Mouse (Mus musculus) midbrain, embryonic 10.5 days (tissue): ENCODE results near the gene Glo1. TPM values are rescaled to one million over a fixed set of nuclear protein-coding genes. Genes with fewer than 3 reads are reported as not detected.

Experiments
- DNase-seq: peaks from one replicate; pipeline ENCODE4 v3.0.0-alpha.2; 2017; ENCODE audit warnings: low spot score
- H3K27ac ChIP-seq: fragments of 300-500 bp; sonication (generic); replicated peaks from 2 replicates; pipeline ENCODE4 v1.5.1; 2016; ENCODE audit warnings: mild to moderate bottlenecking
- H3K27me3 ChIP-seq: fragments of 300-500 bp; sonication (generic); 2 replicates; pipeline ENCODE4 v1.6.1; 2016; ENCODE audit warnings: low read depth, mild to moderate bottlenecking; ENCODE audit not compliant: poor library complexity, severe bottlenecking
- H3K36me3 ChIP-seq: fragments of 300-500 bp; sonication (generic); 2 replicates; pipeline ENCODE4 v1.6.1; 2016; ENCODE audit warnings: mild to moderate bottlenecking, moderate library complexity
- H3K4me1 ChIP-seq: fragments of 300-500 bp; sonication (generic); 2 replicates; pipeline ENCODE4 v1.6.1; 2016
- H3K4me3 ChIP-seq: fragments of 300-500 bp; sonication (generic); 2 replicates; pipeline ENCODE4 v1.5.1; 2016; ENCODE audit warnings: mild to moderate bottlenecking, moderate library complexity
- H3K9me3 ChIP-seq: fragments of 300-500 bp; sonication (generic); replicated peaks from 2 replicates; pipeline ENCODE4 v1.6.1; 2016; ENCODE audit warnings: mild to moderate bottlenecking
- WGBS: fragments of 180-500 bp; shearing (Covaris S2); methylation state at CpG from one replicate; pipeline ENCODE4 v1.1.7; 2016; 5-methylcytosine and 5-hydroxymethylcytosine counted together
- polyA plus RNA-seq: library from polyadenylated mRNA; unstranded; fragments of >200 nt; fragmentation: Nextera tagmentation; extraction: Ambion mirVana; gene quantifications from 2 replicates; pipeline ENCODE4 v1.2.1, GENCODE M21; 2016

Gene Glo1
- polyA plus RNA-seq, 1 experiment from 2014 or later = 252 TPM

DNA sequence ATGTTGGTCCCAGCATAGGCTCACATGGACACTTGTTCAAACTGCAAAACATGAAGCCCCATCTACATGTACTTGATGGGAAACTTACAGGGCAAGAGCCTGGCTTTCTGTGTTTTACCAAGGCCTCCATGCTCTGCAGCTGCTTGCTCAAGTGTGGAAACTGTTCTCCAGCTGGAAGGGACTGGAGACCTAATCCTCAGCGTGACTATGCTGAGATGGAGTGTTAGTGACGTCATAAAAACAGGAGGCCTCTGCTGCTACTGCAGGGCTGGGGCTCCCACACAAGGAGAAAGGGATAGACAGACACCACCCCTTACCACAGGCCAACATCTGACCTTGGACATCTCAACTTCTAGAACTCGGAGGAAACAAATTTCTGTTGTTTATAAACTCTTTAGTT, 55.7 kb downstream of the Glo1 start:
- H3K36me3 ChIP-seq = no peaks in the 10 kb centered on the region
- WGBS = 76% methylated on average over 3 of the region's 3 CpGs
- DNase-seq = no peak
- no peak overlapping the region for H3K27ac ChIP-seq
- H3K4me1 ChIP-seq = peaks cover 14% of the 10 kb centered on the region
- no peaks in the 10 kb centered on the region for H3K9me3 ChIP-seq
- no peak overlapping the region for H3K4me3 ChIP-seq
- no peaks in the 10 kb centered on the region for H3K27me3 ChIP-seq

DNA sequence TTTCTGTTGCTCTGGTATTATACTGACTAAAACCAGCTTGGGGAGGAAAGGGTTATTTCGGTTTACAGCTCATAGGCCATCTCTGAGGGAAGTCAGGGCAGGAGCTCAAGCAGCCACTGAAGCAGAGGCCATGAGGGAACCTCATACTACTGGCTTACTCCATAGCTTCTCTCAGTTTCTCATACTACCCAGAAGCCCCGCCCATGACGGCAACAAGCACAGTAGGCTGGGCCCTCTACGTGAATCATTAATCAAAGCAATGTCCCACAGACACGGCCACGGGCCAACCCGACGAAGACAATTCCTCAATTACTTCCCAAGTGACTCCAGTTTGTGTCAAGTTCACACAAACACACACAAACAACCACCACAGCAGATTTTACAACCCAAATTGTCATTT, 56.5 kb downstream of the Glo1 start:
- 84% methylated on average over 8 of the region's 8 CpGs for WGBS
- DNase-seq = no peak
- Histone ChIP-seq H3K4me3 (no peak overlapping the region), H3K27me3 (no peaks in the 10 kb centered on the region), H3K36me3 (no peaks in the 10 kb centered on the region), H3K9me3 (no peaks in the 10 kb centered on the region), H3K27ac (no peak overlapping the region), H3K4me1 (peaks cover 11% of the 10 kb centered on the region)

DNA sequence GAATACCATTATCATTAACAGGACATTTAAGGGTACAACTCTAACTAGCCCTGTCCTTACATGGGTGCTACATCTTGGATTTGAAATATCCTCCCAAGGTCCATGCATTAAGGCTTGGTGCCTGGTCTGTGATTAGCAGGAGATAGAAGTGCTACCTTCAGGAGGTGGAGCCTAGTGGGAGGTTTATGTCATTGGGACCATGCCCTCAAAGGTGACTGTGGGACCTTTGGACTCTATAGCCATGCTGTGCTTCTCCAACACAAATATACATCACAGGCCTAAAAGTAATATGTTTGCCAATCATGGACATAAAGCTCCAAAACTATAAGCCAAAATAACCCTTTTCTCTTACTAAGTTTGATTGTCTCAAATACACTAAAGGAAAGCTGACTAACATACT, 58.2 kb downstream of the Glo1 start:
- Histone ChIP-seq H3K9me3 (no peaks in the 10 kb centered on the region), H3K36me3 (no peaks in the 10 kb centered on the region), H3K4me1 (no peaks in the 10 kb centered on the region), H3K4me3 (no peak overlapping the region), H3K27me3 (no peaks in the 10 kb centered on the region), H3K27ac (no peak overlapping the region)
- no peak for DNase-seq

DNA sequence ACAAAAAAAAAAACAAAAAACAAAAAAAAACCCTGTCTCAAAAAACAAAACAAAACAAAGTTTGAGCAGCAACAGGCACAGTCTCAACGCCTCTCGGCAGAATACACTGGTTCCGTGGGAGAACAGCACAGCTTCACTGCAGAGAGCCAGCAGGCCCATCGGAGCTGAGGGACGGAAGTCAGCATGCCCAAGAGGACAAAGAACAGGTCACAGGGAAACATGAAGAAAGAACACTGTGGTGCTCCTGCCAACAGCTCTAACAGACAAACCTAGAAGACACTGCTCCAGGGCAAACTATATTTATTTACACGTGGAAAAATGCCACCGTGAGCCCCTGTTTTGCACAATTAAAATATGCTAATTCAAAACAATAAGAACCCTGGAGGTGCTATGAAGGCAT, 61.7 kb downstream of the Glo1 start:
- 88% methylated on average over 7 of the region's 7 CpGs for WGBS

DNA sequence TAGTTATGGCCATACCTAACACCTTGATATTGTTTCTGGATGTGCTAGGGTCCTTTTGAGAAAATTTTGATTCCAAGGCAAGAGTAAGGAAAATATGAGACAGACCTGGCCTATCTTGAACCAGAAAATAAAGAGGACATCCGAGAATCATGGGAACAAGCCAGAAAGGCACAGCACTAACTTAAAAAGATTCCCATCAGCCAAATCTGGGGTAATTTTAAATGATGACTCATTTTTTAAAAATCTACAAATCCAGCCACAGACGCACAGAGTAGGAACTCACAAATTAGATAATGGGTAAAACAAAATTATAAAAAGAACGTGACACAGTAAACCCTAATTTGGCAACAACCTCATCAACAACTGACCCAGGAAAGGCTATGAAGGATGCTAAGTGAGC, 62.3 kb downstream of the Glo1 start:
- no peaks in the 10 kb centered on the region for H3K9me3 ChIP-seq
- no peaks in the 10 kb centered on the region for H3K36me3 ChIP-seq
- WGBS = 94% methylated on average over 3 of the region's 3 CpGs
- no peak for DNase-seq
- H3K27ac ChIP-seq = no peak overlapping the region
- H3K4me1 ChIP-seq = no peaks in the 10 kb centered on the region
- no peaks in the 10 kb centered on the region for H3K27me3 ChIP-seq
- H3K4me3 ChIP-seq = no peak overlapping the region

More for the DNA sequence above, 61.7 kb downstream of the Glo1 start:
- no peak overlapping the region for H3K4me3 ChIP-seq
- no peaks in the 10 kb centered on the region for H3K9me3 ChIP-seq
- H3K27ac ChIP-seq = no peak overlapping the region
- no peaks in the 10 kb centered on the region for H3K36me3 ChIP-seq
- H3K27me3 ChIP-seq = no peaks in the 10 kb centered on the region
- H3K4me1 ChIP-seq = no peaks in the 10 kb centered on the region
- no peak for DNase-seq

DNA sequence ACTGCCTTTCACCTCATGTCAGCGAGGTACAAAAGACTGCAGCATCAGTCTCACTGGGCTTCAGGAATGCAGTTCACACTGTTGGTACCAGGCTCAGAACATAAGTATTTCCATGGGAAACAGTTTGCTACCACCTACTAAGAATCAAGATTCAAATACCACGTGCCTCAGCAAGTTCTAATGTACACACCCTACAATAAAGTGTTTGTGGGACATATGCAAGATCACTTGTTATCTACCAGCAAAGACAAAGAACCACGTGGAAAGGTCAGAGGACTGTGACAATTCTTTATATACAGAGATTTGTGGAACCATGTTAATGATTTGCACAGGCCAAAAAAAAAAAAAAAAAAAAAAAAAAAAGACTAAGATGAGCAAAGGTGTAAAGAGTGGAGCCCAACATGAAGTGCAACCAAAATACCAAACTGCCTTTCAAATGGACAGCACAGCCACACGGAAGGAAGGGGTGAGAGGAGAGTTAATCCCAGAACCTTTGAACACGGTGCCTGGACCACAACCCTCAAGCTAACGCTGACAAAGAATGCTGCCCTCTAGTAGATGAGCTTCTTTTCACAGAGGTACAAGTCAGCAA, 63.1 kb downstream of the Glo1 start:
- Histone ChIP-seq H3K4me1 (no peaks in the 10 kb centered on the region), H3K4me3 (no peak overlapping the region), H3K36me3 (no peaks in the 10 kb centered on the region), H3K27ac (no peak overlapping the region), H3K9me3 (no peaks in the 10 kb centered on the region), H3K27me3 (no peaks in the 10 kb centered on the region)
- WGBS = 81% methylated on average over 6 of the region's 6 CpGs
- DNase-seq = no peak

DNA sequence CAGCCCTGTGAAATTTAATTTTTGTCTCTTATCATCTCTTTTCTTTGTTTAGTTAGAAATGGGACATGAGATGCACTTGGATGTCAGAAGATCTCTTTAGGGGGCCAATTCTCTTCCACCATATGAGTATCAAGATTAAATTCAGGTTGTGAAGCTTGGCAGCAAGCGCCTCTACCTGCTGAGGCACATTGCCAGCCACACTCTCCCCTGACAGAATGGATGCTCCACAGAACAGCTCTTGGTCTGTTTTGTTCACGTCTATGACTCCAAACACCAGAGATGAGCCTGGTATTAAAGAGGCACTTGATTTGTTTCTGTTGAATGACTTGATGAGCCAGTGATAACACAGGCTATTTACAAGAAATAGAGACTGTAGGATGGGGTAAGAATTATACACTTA, 63.9 kb downstream of the Glo1 start:
- WGBS = 93% methylated on average over 2 of the region's 2 CpGs
- Histone ChIP-seq H3K4me1 (no peaks in the 10 kb centered on the region), H3K27me3 (no peaks in the 10 kb centered on the region), H3K36me3 (no peaks in the 10 kb centered on the region), H3K4me3 (no peak overlapping the region), H3K27ac (no peak overlapping the region), H3K9me3 (no peaks in the 10 kb centered on the region)
- DNase-seq = no peak

DNA sequence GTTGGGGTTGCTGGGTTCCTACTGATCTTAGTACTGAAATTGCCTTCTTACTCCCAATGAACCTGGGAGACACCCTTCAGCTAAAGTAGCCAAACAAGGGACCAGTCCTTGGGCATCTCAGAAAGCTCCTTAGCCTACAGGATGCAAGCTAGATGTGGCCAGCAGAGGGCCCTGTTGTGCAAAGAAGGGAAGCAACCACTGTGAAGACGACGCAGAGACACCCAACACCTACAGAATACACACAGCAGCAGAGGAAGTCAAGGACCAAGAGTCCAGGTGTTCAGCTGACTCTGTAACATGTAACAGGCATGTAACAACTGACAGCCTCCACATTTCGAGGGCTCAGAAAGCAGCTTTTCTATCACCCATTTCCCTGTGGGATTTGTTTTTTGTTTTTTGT, 67.1 kb downstream of the Glo1 start:
- no peaks in the 10 kb centered on the region for H3K9me3 ChIP-seq
- DNase-seq = peak; percentile 43
- no peaks in the 10 kb centered on the region for H3K27me3 ChIP-seq
- no peaks in the 10 kb centered on the region for H3K36me3 ChIP-seq
- WGBS = 40% methylated on average over 3 of the region's 3 CpGs
- H3K4me3 ChIP-seq = no peak overlapping the region
- no peak overlapping the region for H3K27ac ChIP-seq
- no peaks in the 10 kb centered on the region for H3K4me1 ChIP-seq

DNA sequence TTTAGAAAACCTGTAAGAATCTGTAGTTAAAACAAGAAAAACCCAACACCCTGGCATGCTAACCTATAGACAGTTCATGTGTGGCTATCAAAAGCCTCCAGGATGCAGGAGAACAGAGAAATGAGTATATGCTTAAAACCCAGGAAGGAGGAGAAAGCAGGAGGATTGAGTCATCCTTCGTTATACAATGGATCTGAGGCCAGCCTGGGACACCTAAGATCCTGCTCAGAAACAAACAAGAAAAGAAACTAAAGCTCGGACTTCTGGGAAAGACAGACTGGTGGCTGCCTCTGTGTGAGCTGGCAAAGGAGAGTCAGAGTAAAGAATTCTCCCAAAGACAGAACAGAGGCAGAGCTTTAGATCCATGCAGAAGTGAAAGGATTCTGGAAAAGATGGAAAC, 68.0 kb downstream of the Glo1 start:
- 77% methylated on average over 2 of the region's 2 CpGs for WGBS
- no peak overlapping the region for H3K27ac ChIP-seq
- no peaks in the 10 kb centered on the region for H3K27me3 ChIP-seq
- H3K4me3 ChIP-seq = no peak overlapping the region
- no peak for DNase-seq
- no peaks in the 10 kb centered on the region for H3K4me1 ChIP-seq
- H3K9me3 ChIP-seq = no peaks in the 10 kb centered on the region
- H3K36me3 ChIP-seq = no peaks in the 10 kb centered on the region

DNA sequence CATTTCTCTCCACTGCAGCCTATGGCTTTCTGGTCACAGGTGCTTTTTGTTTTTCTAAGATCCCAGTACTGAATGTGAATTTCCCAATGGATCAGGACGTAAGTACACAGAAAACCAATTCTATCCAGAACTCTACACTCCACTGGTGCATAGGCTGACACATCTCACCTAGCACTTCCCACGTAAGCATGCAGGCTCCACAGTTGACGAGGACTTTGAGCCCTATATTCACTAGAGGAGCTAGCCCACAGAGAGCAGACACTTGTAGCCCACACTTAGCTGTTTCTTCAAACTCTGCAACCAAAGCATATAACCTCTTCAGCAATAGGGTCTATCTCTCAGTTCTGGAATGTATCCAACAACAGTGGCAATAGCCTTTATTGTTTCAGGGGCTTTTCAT, 70.2 kb downstream of the Glo1 start:
- 86% methylated on average over 3 of the region's 3 CpGs for WGBS
- no peaks in the 10 kb centered on the region for H3K27me3 ChIP-seq
- no peaks in the 10 kb centered on the region for H3K4me1 ChIP-seq
- H3K9me3 ChIP-seq = no peaks in the 10 kb centered on the region
- no peaks in the 10 kb centered on the region for H3K36me3 ChIP-seq
- no peak overlapping the region for H3K27ac ChIP-seq
- H3K4me3 ChIP-seq = no peak overlapping the region
- DNase-seq = no peak

DNA sequence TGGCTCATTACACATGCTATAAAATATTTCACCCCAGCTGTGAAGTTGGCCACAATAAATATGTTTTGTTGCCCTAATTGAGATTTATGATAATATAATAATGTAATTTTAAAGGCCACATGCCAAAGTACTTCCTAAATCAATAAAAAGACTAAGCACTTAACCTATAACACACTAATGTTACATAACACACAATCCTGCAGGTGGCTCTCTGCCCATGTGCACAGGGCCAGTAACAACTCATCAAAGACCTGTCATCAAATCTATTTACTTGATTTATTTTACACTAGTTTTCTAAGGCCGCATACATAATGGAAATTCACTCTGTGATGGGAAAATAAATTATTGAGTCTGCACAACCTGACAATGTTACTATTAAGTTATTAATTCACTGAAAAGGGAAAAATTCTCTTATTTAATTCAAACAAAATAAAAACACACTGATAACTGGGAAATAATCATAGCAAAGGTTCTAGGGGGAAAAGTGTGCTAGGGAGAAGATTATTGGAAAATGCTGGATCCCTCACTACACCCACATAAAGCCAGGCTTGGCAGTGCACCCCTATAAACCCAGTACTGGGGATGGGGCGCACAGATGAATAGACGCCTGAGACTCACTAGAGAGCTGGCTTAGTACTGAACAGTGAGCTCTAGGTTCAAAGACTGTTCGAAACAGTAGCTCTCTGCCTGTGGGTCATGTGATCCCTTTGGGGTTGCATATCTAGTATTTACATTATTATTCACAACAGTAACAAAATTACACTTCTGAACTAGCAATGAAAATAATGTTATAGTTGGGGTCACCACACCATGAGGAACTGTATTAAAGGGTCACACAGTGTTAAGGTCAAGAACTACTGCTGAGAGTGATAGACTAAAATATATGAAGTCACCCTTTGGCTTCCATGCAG, 73.4 kb downstream of the Glo1 start:
- H3K9me3 ChIP-seq = no peaks in the 10 kb centered on the region
- 94% methylated on average over 4 of the region's 4 CpGs for WGBS
- no peaks in the 10 kb centered on the region for H3K36me3 ChIP-seq
- no peak for DNase-seq
- no peak overlapping the region for H3K4me3 ChIP-seq
- H3K27me3 ChIP-seq = no peaks in the 10 kb centered on the region
- H3K4me1 ChIP-seq = peaks cover 17% of the 10 kb centered on the region
- H3K27ac ChIP-seq = no peak overlapping the region

DNA sequence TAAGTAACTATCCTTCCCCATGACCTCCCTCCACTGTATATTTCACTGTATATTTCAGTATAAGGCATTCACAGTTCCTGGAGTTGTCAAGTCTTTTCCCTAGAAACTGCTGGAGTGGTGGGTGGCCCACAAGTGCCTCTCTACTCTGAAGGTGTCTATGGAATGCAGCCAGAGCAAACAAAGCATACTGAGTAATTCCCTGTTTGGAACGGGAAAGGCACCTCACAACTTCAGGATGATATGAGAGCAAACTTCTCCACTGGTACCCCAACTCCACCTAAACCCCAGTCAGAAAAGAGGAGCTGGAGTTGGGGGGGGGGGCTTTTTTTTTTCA, 75.9 kb downstream of the Glo1 start:
- no peaks in the 10 kb centered on the region for H3K9me3 ChIP-seq
- DNase-seq = no peak
- no peaks in the 10 kb centered on the region for H3K27me3 ChIP-seq
- 26% methylated on average over 1 of the region's 1 CpGs for WGBS
- H3K4me3 ChIP-seq = no peak overlapping the region
- H3K27ac ChIP-seq = no peak overlapping the region
- H3K36me3 ChIP-seq = no peaks in the 10 kb centered on the region
- peaks cover 23% of the 10 kb centered on the region for H3K4me1 ChIP-seq

DNA sequence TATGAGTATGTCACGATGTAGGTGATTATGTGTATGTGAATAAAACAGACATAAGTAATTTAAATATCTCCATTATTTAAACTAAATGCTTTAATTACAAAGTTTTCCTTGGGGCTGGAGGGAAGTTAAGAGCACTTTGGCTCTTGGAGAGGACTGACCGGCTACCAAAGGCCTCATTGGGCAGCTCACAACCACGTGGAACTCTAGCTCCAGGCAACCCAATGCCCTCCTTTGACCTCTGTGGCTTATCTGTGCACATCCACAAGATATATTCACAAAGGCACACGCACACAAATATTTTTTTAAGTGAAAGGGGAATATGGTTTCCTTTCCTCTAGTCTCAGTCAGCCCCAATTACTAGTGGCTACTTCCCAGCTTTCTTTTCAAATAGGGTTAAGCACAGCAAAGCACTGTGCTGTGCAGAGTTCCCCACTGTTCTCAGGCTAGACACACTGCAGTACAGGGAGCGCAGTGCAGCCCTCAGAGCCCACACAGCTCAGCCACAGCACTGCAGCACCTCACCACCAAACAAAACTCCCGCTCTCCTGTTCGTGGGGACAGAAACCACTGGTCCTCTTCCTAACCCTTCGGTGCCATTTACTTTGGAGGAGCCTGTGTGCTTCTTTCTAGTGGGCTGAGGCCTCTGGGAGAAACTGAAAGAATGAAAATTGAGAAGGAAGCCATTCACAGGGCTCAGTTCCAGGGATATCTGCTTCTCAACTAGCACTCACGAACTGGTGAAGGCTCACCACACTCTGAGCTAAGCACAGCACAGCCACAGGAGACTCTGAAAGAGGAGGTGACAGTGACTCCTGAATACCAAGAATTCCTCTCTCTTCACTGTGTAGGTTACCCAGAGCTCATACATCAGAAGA, 76.5 kb downstream of the Glo1 start:
- no peak for DNase-seq
- Histone ChIP-seq H3K36me3 (no peaks in the 10 kb centered on the region), H3K9me3 (no peaks in the 10 kb centered on the region), H3K27me3 (no peaks in the 10 kb centered on the region), H3K27ac (no peak overlapping the region; the same call in 1 of the 2 replicates), H3K4me3 (no peak overlapping the region), H3K4me1 (peaks cover 23% of the 10 kb centered on the region)
- WGBS = 47% methylated on average over 9 of the region's 9 CpGs
